Mouse (Mus musculus) adrenal gland, adult (tissue): Measurements from ENCODE around the gene Macrod2.

Experiments
- DNase-seq, 2 experiments: peaks; one replicate each; pipeline ENCODE4 v3.0.0; 2022 to 2023; ENCODE audit warnings: low spot score in 1 of 2; ENCODE audit not compliant: inconsistent age in 2 of 2

Gene Macrod2

GRCm38 (mm10) chr2:141419806-141420205, 1024.7 kb downstream of the Macrod2 start:
- DNase-seq = no peak

DNA sequence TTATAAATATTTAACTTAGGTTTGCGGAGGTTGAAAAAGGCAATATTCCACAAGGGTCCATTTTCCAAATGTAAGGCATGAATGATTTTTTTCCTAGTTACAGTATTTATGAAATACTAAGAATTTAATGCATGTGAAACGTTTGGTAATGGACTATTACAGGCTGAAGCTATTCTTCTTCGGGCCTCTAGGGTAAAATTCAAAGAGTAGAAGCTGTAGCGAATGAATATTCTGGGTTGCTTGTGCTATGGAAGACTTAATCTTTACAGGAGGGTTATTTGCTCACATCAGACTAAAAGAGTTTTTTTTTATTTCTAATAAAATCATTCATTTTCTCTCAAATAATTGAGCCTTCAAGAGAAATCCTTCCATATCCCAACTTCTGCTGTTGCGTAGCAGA, 1039.0 kb downstream of the Macrod2 start:
- DNase-seq = no peak

- DNase-seq = peak in 1 of 2 experiments; percentile 38
Observed at GRCm38 (mm10) chr2:141434731-141435570, 1039.8 kb downstream of the Macrod2 start.

GRCm38 (mm10) chr2:141441896-141442295, 1046.8 kb downstream of the Macrod2 start:
- peak; percentile 12 to 69 for DNase-seq

DNA sequence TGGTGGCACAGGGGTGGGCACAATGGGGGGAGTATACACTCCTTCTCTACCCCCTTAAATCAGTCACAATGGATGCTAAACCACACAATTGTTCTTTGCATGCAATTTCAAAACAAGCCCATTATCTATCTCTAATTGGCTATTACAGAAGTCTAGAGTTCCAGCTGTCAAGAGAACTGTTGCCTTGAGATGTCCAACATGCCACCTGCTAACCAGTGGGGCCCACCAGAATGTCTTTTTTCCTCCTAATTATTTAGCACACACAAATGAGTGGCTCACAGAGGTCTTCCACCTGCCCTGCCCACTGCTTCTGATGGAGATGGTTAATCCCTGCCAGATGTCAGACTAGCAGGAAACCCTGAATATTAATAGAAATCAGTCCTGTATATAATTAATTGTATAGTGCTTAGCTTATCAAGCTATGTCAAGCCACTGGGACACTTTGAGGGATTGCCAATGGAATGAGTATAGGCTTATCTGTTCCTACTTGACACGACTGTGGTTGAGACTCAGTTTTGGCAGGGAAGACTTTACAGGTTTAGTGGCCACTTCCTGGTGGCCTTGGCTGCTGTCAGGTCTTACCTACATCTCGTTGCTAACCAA, 1054.1 kb downstream of the Macrod2 start:
- DNase-seq = no peak

DNA sequence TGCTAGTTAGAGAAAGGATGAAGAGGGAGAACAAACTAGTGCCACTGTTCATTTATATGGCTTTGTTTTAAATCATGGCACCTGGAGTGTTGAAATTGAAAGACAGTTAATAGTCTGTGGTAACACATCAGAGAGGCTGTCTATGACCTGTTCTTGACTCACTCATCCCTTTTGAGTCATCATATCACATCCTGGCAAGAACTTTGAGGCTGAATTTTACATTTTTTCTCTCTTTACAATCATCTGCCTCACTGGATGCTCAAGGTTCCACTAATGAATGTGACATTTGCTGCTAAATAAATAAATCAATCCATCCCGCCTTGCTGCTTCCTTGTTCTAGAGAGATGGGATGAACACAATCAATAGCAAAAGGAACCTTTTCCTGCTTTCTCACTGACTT, 1068.8 kb downstream of the Macrod2 start:
- no peak for DNase-seq

- DNase-seq = no peak
Observed at GRCm38 (mm10) chr2:141472791-141473190, 1077.7 kb downstream of the Macrod2 start.

- DNase-seq = no peak
Observed at GRCm38 (mm10) chr2:141477585-141477984, 1082.5 kb downstream of the Macrod2 start.

GRCm38 (mm10) chr2:141490518-141490917, 1095.4 kb downstream of the Macrod2 start:
- no peak for DNase-seq

DNA sequence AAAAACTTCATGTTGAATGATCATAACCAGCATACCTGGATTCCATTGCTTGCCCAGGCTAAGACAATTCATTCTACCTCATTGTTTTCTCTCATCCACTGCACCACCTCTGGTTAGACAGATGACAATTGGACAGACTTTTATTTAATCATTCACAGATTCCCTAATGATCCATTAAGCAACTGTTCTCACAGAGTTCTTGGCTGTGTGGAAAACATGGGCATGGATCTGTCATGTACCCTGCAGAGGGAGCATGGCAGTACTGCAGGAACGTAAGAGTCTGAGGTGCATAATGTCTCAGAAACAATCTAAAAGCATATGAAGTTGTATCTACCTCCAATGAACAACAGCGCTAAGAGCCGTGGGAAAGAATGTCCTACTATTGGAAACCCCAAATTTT, 1110.3 kb downstream of the Macrod2 start:
- DNase-seq = no peak

DNA sequence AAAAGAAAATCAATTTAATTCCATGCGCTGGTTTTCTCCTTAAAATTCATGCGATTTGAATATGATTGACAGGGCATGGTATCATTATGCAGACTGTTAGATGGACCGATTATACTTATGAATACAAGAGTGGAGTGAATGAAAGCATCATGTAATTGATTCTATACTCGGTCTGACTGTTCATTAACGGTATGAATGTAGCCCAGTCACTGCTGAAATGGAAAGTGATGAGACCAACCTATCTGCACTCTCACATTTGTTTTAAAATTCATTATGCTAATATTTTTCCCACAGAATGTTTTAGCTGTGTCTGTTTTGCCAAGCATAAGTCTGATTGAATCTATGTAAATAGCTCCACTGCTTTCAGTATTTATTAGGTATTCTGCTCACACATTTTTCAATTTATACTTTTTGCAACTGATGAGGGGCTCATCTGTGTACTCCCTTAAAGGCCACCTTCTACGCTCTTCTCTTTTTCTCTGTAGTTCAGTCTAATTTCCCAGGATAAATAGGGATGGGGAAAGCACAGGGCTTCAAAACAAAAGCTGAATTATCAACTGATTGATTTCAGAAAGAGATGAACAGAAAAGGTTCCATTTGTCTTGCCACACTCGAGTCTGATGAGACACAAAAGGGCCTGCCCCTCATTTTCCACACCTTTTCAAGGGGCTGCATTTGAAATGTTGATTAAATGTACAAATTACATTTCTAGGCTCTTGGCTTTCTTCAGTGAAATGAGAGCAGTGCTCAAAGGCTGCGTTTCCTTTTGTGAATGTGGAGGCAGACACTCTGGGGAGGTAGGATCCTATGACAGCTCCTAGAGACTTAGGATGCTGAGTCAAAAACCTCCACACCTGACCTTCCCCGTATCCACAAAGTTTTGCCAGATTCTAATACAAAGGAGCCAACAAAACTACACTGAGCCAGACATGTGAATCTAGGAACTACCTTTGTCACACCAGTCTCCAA, 1113.1 kb downstream of the Macrod2 start:
- DNase-seq = no peak

GRCm38 (mm10) chr2:141514976-141515375, 1119.9 kb downstream of the Macrod2 start:
- DNase-seq = no peak

GRCm38 (mm10) chr2:141522081-141522480, 1127.0 kb downstream of the Macrod2 start:
- DNase-seq = no peak

- no peak for DNase-seq
Observed at GRCm38 (mm10) chr2:141545877-141546276, 1150.8 kb downstream of the Macrod2 start.

- DNase-seq = no peak
Observed at GRCm38 (mm10) chr2:141551701-141552100, 1156.6 kb downstream of the Macrod2 start.

GRCm38 (mm10) chr2:141556747-141557146, 1161.6 kb downstream of the Macrod2 start:
- no peak for DNase-seq

- DNase-seq = no peak
Observed at GRCm38 (mm10) chr2:141558242-141558827, 1163.2 kb downstream of the Macrod2 start.

- no peak for DNase-seq
Observed at GRCm38 (mm10) chr2:141565986-141566385, 1170.9 kb downstream of the Macrod2 start.

GRCm38 (mm10) chr2:141571360-141571759, 1176.3 kb downstream of the Macrod2 start:
- DNase-seq = no peak

DNA sequence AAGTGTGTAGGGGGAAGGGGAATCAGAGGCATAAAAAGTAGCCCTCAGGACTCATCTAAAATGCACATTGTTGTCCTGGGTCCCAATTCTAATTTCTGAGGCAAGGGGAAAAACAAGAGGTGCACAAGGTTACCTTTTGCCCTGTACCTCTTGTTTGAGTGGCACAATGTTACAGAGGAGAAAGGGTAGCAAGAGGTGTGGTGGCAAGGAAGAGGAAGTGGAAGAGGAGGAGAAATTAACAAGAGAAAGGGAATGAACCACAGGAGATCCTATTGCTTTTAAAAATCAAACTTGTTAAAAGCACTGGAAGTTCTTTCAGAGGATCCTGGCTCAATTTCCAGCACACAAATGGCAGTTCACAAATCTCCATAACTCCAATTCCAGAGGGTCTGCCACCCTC, 1183.1 kb downstream of the Macrod2 start:
- no peak for DNase-seq

GRCm38 (mm10) chr2:141582431-141582830, 1187.3 kb downstream of the Macrod2 start:
- DNase-seq = no peak
